Mouse (Mus musculus) midbrain, embryonic 16.5 days (tissue): Measurements from ENCODE around the gene Prr12. TPM values are rescaled to one million over a fixed set of nuclear protein-coding genes. Genes with fewer than 3 reads are reported as not detected.

Source experiments
- ATAC-seq: fragments of 200-750 bp; cut with Nextera tagmentation; 2 replicates; pipeline ENCODE4 v1.8.0; 2017; ENCODE audit warnings: moderate TSS enrichment
- H3K27ac ChIP-seq: fragments of 300-500 bp; sonication (generic); 2 replicates; pipeline ENCODE4 v1.5.1; 2014; ENCODE audit warnings: mild to moderate bottlenecking, low read length, mixed read lengths
- H3K27me3 ChIP-seq: fragments of 300-500 bp; sonication (generic); 2 replicates; pipeline ENCODE4 v1.6.1; 2014; ENCODE audit warnings: low read depth, low read length, mixed read lengths; ENCODE audit not compliant: control insufficient read depth, insufficient read depth
- H3K36me3 ChIP-seq: fragments of 300-500 bp; sonication (generic); 2 replicates; pipeline ENCODE4 v1.6.1; 2014; ENCODE audit warnings: mild to moderate bottlenecking, low read length, moderate library complexity, mixed read lengths; ENCODE audit not compliant: control insufficient read depth, insufficient read depth
- H3K4me1 ChIP-seq: fragments of 300-500 bp; sonication (generic); 2 replicates; pipeline ENCODE4 v1.6.1; 2014; ENCODE audit warnings: mild to moderate bottlenecking, low read length, mixed read lengths; ENCODE audit not compliant: control insufficient read depth, insufficient read depth
- H3K4me2 ChIP-seq: fragments of 300-500 bp; sonication (generic); 2 replicates; pipeline ENCODE4 v1.6.1; 2014; ENCODE audit warnings: mild to moderate bottlenecking, low read length, mixed read lengths
- H3K4me3 ChIP-seq: fragments of 300-500 bp; sonication (generic); 2 replicates; pipeline ENCODE4 v1.5.1; 2014; ENCODE audit warnings: low read depth, mild to moderate bottlenecking, low read length, moderate library complexity, mixed read lengths
- H3K9ac ChIP-seq: fragments of 300-500 bp; sonication (generic); 2 replicates; pipeline ENCODE4 v1.6.1; 2014; ENCODE audit warnings: low read depth, low read length, mixed read lengths
- H3K9me3 ChIP-seq: fragments of 300-500 bp; sonication (generic); replicated peaks from 2 replicates; pipeline ENCODE4 v1.6.1; 2014; ENCODE audit warnings: mild to moderate bottlenecking, low read length, mixed read lengths; ENCODE audit not compliant: control insufficient read depth, poor library complexity, severe bottlenecking
- WGBS: fragments of 180-500 bp; shearing (Covaris S2); extraction: QIAGEN DNeasy Blood & Tissue Kit; methylation state at CpG from one replicate; pipeline ENCODE4 v1.1.7; 2014; 5-methylcytosine and 5-hydroxymethylcytosine counted together
- polyA plus RNA-seq: library from polyadenylated mRNA; unstranded; fragments of >200 nt; fragmentation: Nextera tagmentation; extraction: Ambion mirVana; gene quantifications from 2 replicates; pipeline ENCODE4 v1.2.1, GENCODE M21; 2015

The Prr12 gene
- polyA plus RNA-seq, 1 experiment from 2014 or later = 13.6 TPM

GRCm38 (mm10) chr7:45058607-45059571 is 6.2 kb upstream of the Prr12 start:
- H3K4me3 ChIP-seq = no peak overlapping the region
- no peaks in the 10 kb centered on the region for H3K27me3 ChIP-seq
- no peaks in the 10 kb centered on the region for H3K36me3 ChIP-seq
- peak; percentile 46 for ATAC-seq
- no peaks in the 10 kb centered on the region for H3K9me3 ChIP-seq
- H3K27ac ChIP-seq = peak overlapping the region; percentile 86
- H3K4me1 ChIP-seq = peaks cover 28% of the 10 kb centered on the region
- WGBS = 76% methylated on average over 10 of the region's 10 CpGs
- peak overlapping the region; percentile 33; the same call in 1 of the 2 replicates for H3K9ac ChIP-seq
- H3K4me2 ChIP-seq = peak overlapping the region; percentile 29

GRCm38 (mm10) chr7:45056972-45057348 is 4.3 kb upstream of the Prr12 start:
- ATAC-seq = no peak
- no peak overlapping the region for H3K4me3 ChIP-seq
- H3K9me3 ChIP-seq = no peaks in the 10 kb centered on the region
- H3K27ac ChIP-seq = no peak overlapping the region
- H3K4me2 ChIP-seq = no peak overlapping the region
- H3K27me3 ChIP-seq = no peaks in the 10 kb centered on the region
- no peak overlapping the region for H3K9ac ChIP-seq
- peaks cover 23% of the 10 kb centered on the region for H3K4me1 ChIP-seq
- H3K36me3 ChIP-seq = no peaks in the 10 kb centered on the region

- 64% methylated on average over 14 of the region's 14 CpGs for WGBS
- no peak for ATAC-seq
- Histone ChIP-seq H3K9ac (no peak overlapping the region), H3K4me2 (no peak overlapping the region), H3K36me3 (no peaks in the 10 kb centered on the region), H3K27me3 (no peaks in the 10 kb centered on the region), H3K4me3 (no peak overlapping the region), H3K27ac (no peak overlapping the region), H3K4me1 (peaks cover 18% of the 10 kb centered on the region), H3K9me3 (no peaks in the 10 kb centered on the region)
These were observed 3.8 kb upstream of the Prr12 start for GRCm38 (mm10) chr7:45056329-45056971.

- peak overlapping the region; percentile 89 for H3K4me3 ChIP-seq
- H3K9me3 ChIP-seq = no peaks in the 10 kb centered on the region
- ATAC-seq = peak; percentile 89
- under 1% methylated on average over 33 of the region's 33 CpGs for WGBS
- peak overlapping the region; percentile 91 for H3K9ac ChIP-seq
- no peaks in the 10 kb centered on the region for H3K27me3 ChIP-seq
- H3K4me2 ChIP-seq = peak overlapping the region; percentile 65
- H3K27ac ChIP-seq = peak overlapping the region; percentile 99
- H3K36me3 ChIP-seq = peaks cover 10% of the 10 kb centered on the region
- peaks cover 22% of the 10 kb centered on the region for H3K4me1 ChIP-seq
These were observed 1.3 kb upstream of the Prr12 start for GRCm38 (mm10) chr7:45053931-45054510.

GRCm38 (mm10) chr7:45053117-45053930 is 643 bp upstream of the Prr12 start:
- Histone ChIP-seq H3K4me1 (peaks cover 16% of the 10 kb centered on the region), H3K9me3 (no peaks in the 10 kb centered on the region), H3K27ac (peak overlapping the region; percentile 99), H3K4me2 (peak overlapping the region; percentile 65), H3K9ac (peak overlapping the region; percentile 91), H3K27me3 (no peaks in the 10 kb centered on the region), H3K36me3 (peaks cover 14% of the 10 kb centered on the region), H3K4me3 (peak overlapping the region; percentile 89)
- ATAC-seq = peak; percentile 61
- 0% methylated on average over 22 of the region's 59 CpGs for WGBS

GRCm38 (mm10) chr7:45052181-45052861 is 360 bp downstream of the Prr12 start:
- Histone ChIP-seq H3K4me1 (peaks cover 16% of the 10 kb centered on the region), H3K36me3 (peaks cover 24% of the 10 kb centered on the region), H3K4me2 (peak overlapping the region; percentile 65), H3K4me3 (peak overlapping the region; percentile 89), H3K9ac (peak overlapping the region; percentile 91), H3K27ac (peak overlapping the region; percentile 99), H3K27me3 (no peaks in the 10 kb centered on the region), H3K9me3 (no peaks in the 10 kb centered on the region)
- under 1% methylated on average over 38 of the region's 38 CpGs for WGBS
- ATAC-seq = no peak

GRCm38 (mm10) chr7:45051601-45051974 is 1.1 kb downstream of the Prr12 start:
- no peak for ATAC-seq
- peak overlapping the region; percentile 89 for H3K4me3 ChIP-seq
- H3K27me3 ChIP-seq = no peaks in the 10 kb centered on the region
- peak overlapping the region; percentile 99 for H3K27ac ChIP-seq
- peak overlapping the region; percentile 91 for H3K9ac ChIP-seq
- peak overlapping the region; percentile 65 for H3K4me2 ChIP-seq
- peaks cover 16% of the 10 kb centered on the region for H3K4me1 ChIP-seq
- H3K36me3 ChIP-seq = peaks cover 31% of the 10 kb centered on the region
- no peaks in the 10 kb centered on the region for H3K9me3 ChIP-seq
- WGBS = 2% methylated on average over 13 of the region's 13 CpGs

- Histone ChIP-seq H3K4me3 (peak overlapping the region; percentile 89), H3K9ac (peak overlapping the region; percentile 91), H3K4me2 (peak overlapping the region; percentile 65), H3K36me3 (peaks cover 35% of the 10 kb centered on the region), H3K27me3 (no peaks in the 10 kb centered on the region), H3K9me3 (no peaks in the 10 kb centered on the region), H3K27ac (peak overlapping the region; percentile 99), H3K4me1 (peaks cover 16% of the 10 kb centered on the region)
- ATAC-seq = peak; percentile 50
- 4% methylated on average over 16 of the region's 16 CpGs for WGBS
These were observed 1.6 kb downstream of the Prr12 start for GRCm38 (mm10) chr7:45050945-45051600.
